Mouse (Mus musculus): Measurements from ENCODE around the gene Dnaaf5. TPM values are rescaled to one million over a fixed set of nuclear protein-coding genes. Genes with fewer than 3 reads are reported as not detected.

Dnaaf5 gene
- polyA plus RNA-seq, 1 experiment: 15.9 TPM

DNA sequence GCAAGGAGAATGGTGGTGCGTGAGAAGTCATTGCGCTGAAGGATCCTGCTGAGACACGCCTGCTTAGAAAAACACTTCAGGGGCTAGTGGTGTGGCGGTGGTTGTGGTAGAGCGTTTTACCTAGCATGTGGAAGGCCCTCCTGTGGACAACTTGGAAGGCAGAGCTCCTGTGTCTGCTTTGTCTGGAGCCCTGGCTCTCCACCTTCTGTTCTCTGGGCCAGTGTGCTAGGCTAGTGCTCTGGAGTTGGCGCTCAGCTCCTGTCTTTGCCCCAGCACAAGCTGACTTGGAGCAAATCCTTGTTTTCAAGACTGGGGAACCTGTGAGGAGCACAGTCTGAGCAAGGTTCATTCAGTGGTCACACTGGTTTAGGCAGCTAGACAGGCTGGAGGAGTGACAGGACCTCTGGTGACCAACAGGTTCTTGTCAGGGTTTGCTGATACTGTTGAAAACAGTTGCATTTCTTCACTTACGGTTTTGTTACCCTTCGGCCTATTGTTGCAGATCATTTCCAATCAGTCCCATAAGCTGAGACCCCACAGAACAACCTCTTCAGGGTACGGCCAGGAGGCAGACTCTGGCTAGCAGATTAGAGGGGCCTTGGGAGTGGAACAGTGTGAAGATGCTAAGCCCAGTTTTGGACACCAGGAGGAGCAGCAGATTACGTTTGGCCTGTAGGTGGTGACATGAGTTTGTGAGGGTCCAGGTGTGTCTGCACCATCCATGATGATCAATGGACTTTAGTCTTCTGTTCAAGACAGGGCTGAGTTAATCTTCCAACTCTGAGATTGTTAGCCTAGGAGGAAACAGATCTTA, 59.1 kb downstream of the Dnaaf5 start:
- peak; percentile 30; the same call in 1 of the 2 replicates for TF ChIP-seq CTCF (IDR thresholded peaks at IDR 0.05; ENCODE audit: extremely low read depth, insufficient read depth, insufficient read length, insufficient replicate concordance)
- TF ChIP-seq POLR2A (IDR thresholded peaks at IDR 0.05; ENCODE audit: low read depth, low read length): no peak
- peaks cover 4% of the 10 kb centered on the region; the same call in 1 of the 2 replicates for H3K4me1 ChIP-seq (ENCODE audit: control insufficient read depth, insufficient read depth, insufficient read length)
- no peak overlapping the region for H3K27ac ChIP-seq (ENCODE audit: insufficient read depth, low read length)
- H3K27me3 ChIP-seq (ENCODE audit: control insufficient read depth, insufficient read depth, low read length): no peaks in the 10 kb centered on the region
- DNase-seq (ENCODE audit: low read depth in 1 of 2, low spot score in 2 of 2): no peak
- H3K4me3 ChIP-seq (ENCODE audit: extremely low read depth, insufficient read depth, insufficient read length): no peak overlapping the region
- peaks cover 5% of the 10 kb centered on the region; the same call in 1 of the 2 replicates for H3K36me3 ChIP-seq (ENCODE audit: control insufficient read depth, insufficient read depth, low read length)
- 92% methylated on average over 10 of the region's 10 CpGs for WGBS

- TF ChIP-seq CTCF (IDR thresholded peaks at IDR 0.05; ENCODE audit: extremely low read depth, insufficient read depth, insufficient read length, insufficient replicate concordance) (no peak), POLR2A (IDR thresholded peaks at IDR 0.05; ENCODE audit: low read depth, low read length) (no peak)
- DNase-seq (ENCODE audit: low read depth in 1 of 2, low spot score in 2 of 2): no peak
- Histone ChIP-seq H3K36me3 (ENCODE audit: control insufficient read depth, insufficient read depth, low read length) (peaks cover 5% of the 10 kb centered on the region; the same call in 1 of the 2 replicates), H3K27me3 (ENCODE audit: control insufficient read depth, insufficient read depth, low read length) (no peaks in the 10 kb centered on the region), H3K4me3 (ENCODE audit: extremely low read depth, insufficient read depth, insufficient read length) (no peak overlapping the region), H3K4me1 (ENCODE audit: control insufficient read depth, insufficient read depth, insufficient read length) (peaks cover 4% of the 10 kb centered on the region; the same call in 1 of the 2 replicates), H3K27ac (ENCODE audit: insufficient read depth, low read length) (no peak overlapping the region)
- WGBS: 93% methylated on average over 7 of the region's 7 CpGs
Observed at GRCm38 (mm10) chr5:139209685-139210026, 59.6 kb downstream of the Dnaaf5 start.

DNA sequence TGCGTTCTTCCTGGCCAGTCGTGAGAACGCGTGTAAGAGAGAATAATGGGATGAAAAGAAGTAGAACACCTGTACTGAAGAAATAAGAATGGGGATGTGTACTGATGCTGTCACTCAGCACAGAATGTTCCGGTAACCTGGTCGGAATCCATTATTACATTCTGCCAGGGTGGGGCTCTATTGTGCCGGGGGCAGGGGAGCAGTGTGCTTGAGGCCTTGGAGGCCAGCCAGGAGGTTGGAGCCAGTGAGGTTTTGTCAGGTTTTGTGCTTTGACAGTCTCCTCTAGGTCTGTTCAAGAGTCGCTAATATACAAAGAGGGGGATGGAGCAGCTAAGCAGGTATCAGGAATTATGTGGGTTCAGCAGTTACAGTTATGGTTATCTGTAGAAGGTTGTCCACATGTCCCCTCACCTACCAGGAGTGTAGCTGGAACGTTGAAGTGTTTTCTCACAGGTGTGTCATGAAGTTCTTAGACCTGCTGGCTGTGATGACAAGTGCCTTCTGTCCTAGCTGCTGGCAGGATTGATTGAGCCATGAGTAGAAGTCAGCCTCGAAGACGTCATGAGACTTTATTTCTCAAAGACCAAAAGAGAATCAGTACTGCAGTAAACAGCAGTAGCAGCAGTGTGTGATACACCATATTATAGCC, 61.8 kb downstream of the Dnaaf5 start:
- Histone ChIP-seq H3K4me1 (ENCODE audit: control insufficient read depth, insufficient read depth, insufficient read length) (no peaks in the 10 kb centered on the region), H3K27me3 (ENCODE audit: control insufficient read depth, insufficient read depth, low read length) (no peaks in the 10 kb centered on the region), H3K36me3 (ENCODE audit: control insufficient read depth, insufficient read depth, low read length) (peaks cover 7% of the 10 kb centered on the region), H3K27ac (ENCODE audit: insufficient read depth, low read length) (no peak overlapping the region), H3K4me3 (ENCODE audit: extremely low read depth, insufficient read depth, insufficient read length) (no peak overlapping the region)
- TF ChIP-seq CTCF (IDR thresholded peaks at IDR 0.05; ENCODE audit: extremely low read depth, insufficient read depth, insufficient read length, insufficient replicate concordance): no peak
- TF ChIP-seq POLR2A (IDR thresholded peaks at IDR 0.05; ENCODE audit: low read depth, low read length): no peak
- 95% methylated on average over 11 of the region's 11 CpGs for WGBS
- DNase-seq (ENCODE audit: low read depth in 1 of 2, low spot score in 2 of 2): no peak

GRCm38 (mm10) chr5:139214298-139214697, 64.3 kb downstream of the Dnaaf5 start:
- Histone ChIP-seq H3K27me3 (ENCODE audit: control insufficient read depth, insufficient read depth, low read length) (no peaks in the 10 kb centered on the region), H3K36me3 (ENCODE audit: control insufficient read depth, insufficient read depth, low read length) (peaks cover 7% of the 10 kb centered on the region), H3K4me1 (ENCODE audit: control insufficient read depth, insufficient read depth, insufficient read length) (no peaks in the 10 kb centered on the region), H3K4me3 (ENCODE audit: extremely low read depth, insufficient read depth, insufficient read length) (no peak overlapping the region), H3K27ac (ENCODE audit: insufficient read depth, low read length) (no peak overlapping the region)
- no peak for DNase-seq (ENCODE audit: low read depth in 1 of 2, low spot score in 2 of 2)
- TF ChIP-seq POLR2A (IDR thresholded peaks at IDR 0.05; ENCODE audit: low read depth, low read length): no peak
- TF ChIP-seq CTCF (IDR thresholded peaks at IDR 0.05; ENCODE audit: extremely low read depth, insufficient read depth, insufficient read length, insufficient replicate concordance): no peak

GRCm38 (mm10) chr5:139215184-139215583, 65.2 kb downstream of the Dnaaf5 start:
- peaks cover 7% of the 10 kb centered on the region for H3K36me3 ChIP-seq (ENCODE audit: control insufficient read depth, insufficient read depth, low read length)
- no peaks in the 10 kb centered on the region for H3K27me3 ChIP-seq (ENCODE audit: control insufficient read depth, insufficient read depth, low read length)
- no peak overlapping the region for H3K27ac ChIP-seq (ENCODE audit: insufficient read depth, low read length)
- 95% methylated on average over 5 of the region's 5 CpGs for WGBS
- H3K4me3 ChIP-seq (ENCODE audit: extremely low read depth, insufficient read depth, insufficient read length): no peak overlapping the region
- TF ChIP-seq POLR2A (IDR thresholded peaks at IDR 0.05; ENCODE audit: low read depth, low read length): no peak
- TF ChIP-seq CTCF (IDR thresholded peaks at IDR 0.05; ENCODE audit: extremely low read depth, insufficient read depth, insufficient read length, insufficient replicate concordance): no peak
- DNase-seq (ENCODE audit: low read depth in 1 of 2, low spot score in 2 of 2): no peak
- peaks cover 2% of the 10 kb centered on the region; the same call in 1 of the 2 replicates for H3K4me1 ChIP-seq (ENCODE audit: control insufficient read depth, insufficient read depth, insufficient read length)

GRCm38 (mm10) chr5:139216121-139216520, 66.1 kb downstream of the Dnaaf5 start:
- H3K27ac ChIP-seq (ENCODE audit: insufficient read depth, low read length): no peak overlapping the region
- H3K36me3 ChIP-seq (ENCODE audit: control insufficient read depth, insufficient read depth, low read length): peaks cover 4% of the 10 kb centered on the region
- H3K27me3 ChIP-seq (ENCODE audit: control insufficient read depth, insufficient read depth, low read length): no peaks in the 10 kb centered on the region
- H3K4me3 ChIP-seq (ENCODE audit: extremely low read depth, insufficient read depth, insufficient read length): no peak overlapping the region
- TF ChIP-seq CTCF (IDR thresholded peaks at IDR 0.05; ENCODE audit: extremely low read depth, insufficient read depth, insufficient read length, insufficient replicate concordance): no peak
- no peak for TF ChIP-seq POLR2A (IDR thresholded peaks at IDR 0.05; ENCODE audit: low read depth, low read length)
- peaks cover 3% of the 10 kb centered on the region; the same call in 1 of the 2 replicates for H3K4me1 ChIP-seq (ENCODE audit: control insufficient read depth, insufficient read depth, insufficient read length)
- DNase-seq (ENCODE audit: low read depth in 1 of 2, low spot score in 2 of 2): no peak
- WGBS: 92% methylated on average over 2 of the region's 2 CpGs
